Mouse (Mus musculus): ENCODE results near the gene Pabpc4.

GRCm38 (mm10) chr4:123297195-123297960 lies 35.2 kb downstream of the Pabpc4 start:
- TF ChIP-seq CTCF (IDR thresholded peaks at IDR 0.05; ENCODE audit: borderline replicate concordance, insufficient read depth, low read length) (no peak), POLR2A (IDR thresholded peaks at IDR 0.05; ENCODE audit: low read depth, low read length) (no peak)

Measured in embryonic fibroblast, embryonic 13.5 days (primary cell).